Mouse (Mus musculus) lung, adult 2 months (tissue): ENCODE measurements at regions not wholly inside any gene's neighbourhood (a gene's known extent, or its start where the extent isn't known, plus 50 kb on each side); places are given as distances from the start of the nearest gene placed in this dataset.

ENCODE experiments used
- DNase-seq: peaks from one replicate; pipeline ENCODE4 v3.0.0; 2022
- H3K4me1 ChIP-seq: fragments of 200-500 bp; 2 replicates; pipeline ENCODE4 v1.6.1; 2011; ENCODE audit warnings: low read length; ENCODE audit not compliant: control insufficient read depth, insufficient read depth
- H3K4me3 ChIP-seq: fragments of 200-500 bp; replicated peaks from 2 replicates; pipeline ENCODE3; 2011; ENCODE audit warnings: low read depth, mild to moderate bottlenecking, control low read depth, low read length; ENCODE audit errors: extremely low read depth
- CTCF ChIP-seq: fragments of 200-500 bp; IDR thresholded peaks from 2 replicates; pipeline ENCODE4 v1.5.1; 2011; ENCODE audit warnings: mild to moderate bottlenecking, low read length, control low read depth; ENCODE audit not compliant: insufficient read depth
- POLR2A ChIP-seq: fragments of 200-500 bp; IDR thresholded peaks from 2 replicates; pipeline ENCODE4 v1.6.1; 2011; ENCODE audit warnings: low read depth, mild to moderate bottlenecking, control low read depth, low read length, borderline replicate concordance; ENCODE audit errors: extremely low read depth
- WGBS: fragments of 180-500 bp; shearing (Covaris S2); methylation state at CpG from one replicate; pipeline ENCODE4 v1.1.7; 2018; 5-methylcytosine and 5-hydroxymethylcytosine counted together

- 96% methylated on average over 3 of the region's 3 CpGs for WGBS
- no peak overlapping the region for H3K4me3 ChIP-seq
- no peak for DNase-seq
- H3K4me1 ChIP-seq, result no peaks in the 10 kb centered on the region
- TF ChIP-seq CTCF (no peak), POLR2A (no peak)
These were observed 283.1 kb upstream of the Id2 start for GRCm38 (mm10) chr12:25379996-25380395.

- 88% methylated on average over 9 of the region's 9 CpGs for WGBS
- no peak for DNase-seq
- no peaks in the 10 kb centered on the region for H3K4me1 ChIP-seq
- H3K4me3 ChIP-seq, result no peak overlapping the region
- TF ChIP-seq CTCF, result no peak
- no peak for TF ChIP-seq POLR2A
These were observed 282.1 kb upstream of the Id2 start for GRCm38 (mm10) chr12:25379016-25379415.

- Histone ChIP-seq H3K4me1 (no peaks in the 10 kb centered on the region), H3K4me3 (no peak overlapping the region)
- whole genome bisulfite sequencing, result 65% methylated on average over 6 of the region's 6 CpGs
- TF ChIP-seq POLR2A, result no peak
- no peak for TF ChIP-seq CTCF
- no peak for DNase-seq
These were observed 281.2 kb upstream of the Id2 start for GRCm38 (mm10) chr12:25378036-25378645.

- TF ChIP-seq CTCF, result no peak
- TF ChIP-seq POLR2A, result no peak
- DNase-seq, result no peak
- Histone ChIP-seq H3K4me1 (no peaks in the 10 kb centered on the region), H3K4me3 (no peak overlapping the region)
- 69% methylated on average over 8 of the region's 8 CpGs for WGBS
These were observed 279.5 kb upstream of the Id2 start for GRCm38 (mm10) chr12:25376451-25376850.

DNA sequence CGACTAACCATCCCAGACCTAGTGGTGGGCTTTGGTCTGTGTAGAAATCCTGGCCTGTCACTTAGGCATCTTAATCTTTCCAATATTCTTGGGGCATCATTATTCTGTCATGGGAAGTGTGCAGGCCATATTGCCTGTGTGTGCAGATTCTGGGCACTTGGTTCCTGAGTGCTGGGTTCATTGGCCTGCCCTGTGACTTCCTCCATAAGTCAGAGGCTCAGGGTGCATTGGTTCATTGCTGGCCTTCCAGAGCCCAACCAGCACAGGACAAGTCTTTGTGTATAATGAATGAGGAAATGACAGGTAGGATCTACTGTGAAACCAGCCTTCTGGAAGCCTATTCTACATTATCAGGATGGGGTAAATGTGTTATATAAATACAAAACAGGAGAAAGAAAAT lies 270.6 kb upstream of the Id2 start:
- Histone ChIP-seq H3K4me1 (peaks cover 2% of the 10 kb centered on the region; the same call in 1 of the 2 replicates), H3K4me3 (no peak overlapping the region)
- TF ChIP-seq CTCF, result no peak
- no peak for TF ChIP-seq POLR2A
- DNase-seq, result no peak
- WGBS, result 97% methylated on average over 1 of the region's 1 CpGs

- TF ChIP-seq CTCF (no peak), POLR2A (no peak)
- WGBS, result 66% methylated on average over 3 of the region's 3 CpGs
- Histone ChIP-seq H3K4me1 (peaks cover 2% of the 10 kb centered on the region; the same call in 1 of the 2 replicates), H3K4me3 (no peak overlapping the region)
- no peak for DNase-seq
These were observed 268.8 kb upstream of the Id2 start for GRCm38 (mm10) chr12:25365600-25366267.

DNA sequence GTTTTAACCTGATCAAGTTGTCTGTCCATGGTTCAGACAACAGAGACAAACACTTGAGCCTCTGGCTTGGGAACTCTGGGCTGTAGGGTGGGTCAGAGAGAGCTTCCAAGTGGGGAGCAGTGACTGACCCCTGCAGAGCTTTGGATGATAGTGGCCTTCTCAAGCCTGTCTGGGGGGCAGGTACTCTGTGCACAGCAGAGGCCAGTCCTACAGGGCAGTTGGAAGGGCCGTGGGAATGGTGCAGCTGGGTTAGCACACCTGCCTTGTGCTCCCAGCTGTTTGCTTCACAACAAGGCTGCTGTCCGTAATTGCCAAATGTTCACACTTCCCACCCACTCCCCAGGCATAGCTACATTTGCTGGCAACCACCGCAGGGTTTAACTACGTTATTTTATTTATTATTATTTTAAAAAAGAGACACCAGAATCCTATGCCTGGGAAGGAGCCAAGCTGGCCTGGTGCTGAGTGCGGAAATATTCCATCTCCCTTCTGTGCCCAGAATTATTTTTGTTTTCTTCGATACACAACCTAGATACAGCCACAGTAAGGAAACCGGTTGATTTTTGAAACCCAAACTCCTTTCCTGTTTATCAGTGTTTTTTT lies 268.1 kb upstream of the Id2 start:
- 49% methylated on average over 7 of the region's 7 CpGs for WGBS
- TF ChIP-seq CTCF, result no peak
- no peak for TF ChIP-seq POLR2A
- Histone ChIP-seq H3K4me3 (no peak overlapping the region), H3K4me1 (peaks cover 2% of the 10 kb centered on the region; the same call in 1 of the 2 replicates)
- DNase-seq, result no peak

DNA sequence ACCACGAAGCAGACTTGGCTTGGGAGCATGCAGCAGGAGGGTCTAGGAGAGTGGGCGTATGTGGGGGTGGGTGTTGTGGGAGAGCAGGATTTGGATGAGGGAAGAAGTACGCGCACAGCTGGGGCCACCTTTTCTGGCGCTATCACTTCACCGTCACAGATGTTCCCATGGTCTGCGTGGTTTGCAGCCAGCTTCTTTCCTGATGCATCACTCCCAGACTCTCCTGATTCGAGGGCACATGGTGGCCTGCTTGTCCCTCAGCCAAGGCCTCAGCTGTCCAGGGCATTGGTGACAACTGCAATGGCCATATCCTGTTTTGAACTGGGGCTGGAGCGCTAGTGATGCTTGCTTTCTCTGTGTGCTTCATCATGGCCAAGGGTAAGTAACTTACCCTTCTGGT lies 266.9 kb upstream of the Id2 start:
- TF ChIP-seq POLR2A (no peak), CTCF (no peak)
- H3K4me3 ChIP-seq, result no peak overlapping the region
- H3K4me1 ChIP-seq, result peaks cover 2% of the 10 kb centered on the region; the same call in 1 of the 2 replicates
- 75% methylated on average over 9 of the region's 9 CpGs for WGBS
- DNase-seq, result no peak

GRCm38 (mm10) chr12:25363341-25363740 lies 266.4 kb upstream of the Id2 start:
- TF ChIP-seq CTCF (no peak), POLR2A (no peak)
- DNase-seq, result no peak
- Histone ChIP-seq H3K4me3 (no peak overlapping the region), H3K4me1 (peaks cover 2% of the 10 kb centered on the region; the same call in 1 of the 2 replicates)
- WGBS, result 75% methylated on average over 3 of the region's 3 CpGs
